Mouse (Mus musculus): ENCODE results near the gene Atf7ip.

Gene Atf7ip

DNA sequence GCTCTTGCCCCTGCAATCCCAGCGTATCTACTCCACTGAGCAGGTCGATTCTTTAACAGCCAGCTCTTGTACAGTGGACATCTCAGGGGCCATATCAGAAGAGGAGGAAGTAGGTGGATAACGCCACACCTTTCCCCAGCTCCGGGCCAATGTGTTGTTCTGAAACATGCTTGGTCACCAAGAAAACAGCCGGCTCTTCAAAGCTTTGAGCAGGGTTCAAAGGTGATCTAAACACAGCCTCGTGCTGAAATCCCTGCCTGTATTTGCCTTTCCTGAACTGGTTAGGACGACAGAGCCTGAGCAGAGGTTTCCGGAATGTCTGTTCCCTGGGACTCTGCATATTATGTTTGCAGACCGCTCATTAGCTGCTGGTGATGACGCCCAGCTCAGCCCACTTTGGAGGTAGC, 141.5 kb downstream of the Atf7ip start:
- no peak for DNase-seq (ENCODE audit: low spot score)

- no peak for DNase-seq (ENCODE audit: low spot score)
Measured at GRCm38 (mm10) chr6:136650664-136651063, 144.7 kb downstream of the Atf7ip start.

GRCm38 (mm10) chr6:136653331-136653730, 147.4 kb downstream of the Atf7ip start:
- DNase-seq (ENCODE audit: low spot score), result no peak

DNA sequence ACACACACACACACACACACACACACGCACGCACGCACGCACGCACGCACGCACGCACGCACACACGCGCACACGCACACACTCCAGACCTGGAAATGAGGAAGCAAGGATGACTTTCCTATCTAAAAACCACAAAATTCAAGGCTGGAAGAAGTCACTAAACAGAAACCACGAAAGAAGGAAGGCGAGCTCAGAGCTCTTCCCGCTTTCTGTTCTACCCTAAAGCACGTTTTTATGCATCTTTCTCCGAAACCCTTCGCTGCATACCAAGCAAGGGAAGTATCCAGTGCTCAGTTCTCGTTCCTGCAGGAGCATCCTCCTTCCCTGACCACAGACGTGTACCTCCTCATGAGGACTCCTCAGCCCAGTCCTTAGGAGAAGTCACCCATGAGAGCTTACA, 148.5 kb downstream of the Atf7ip start:
- DNase-seq (ENCODE audit: low spot score), result no peak

DNA sequence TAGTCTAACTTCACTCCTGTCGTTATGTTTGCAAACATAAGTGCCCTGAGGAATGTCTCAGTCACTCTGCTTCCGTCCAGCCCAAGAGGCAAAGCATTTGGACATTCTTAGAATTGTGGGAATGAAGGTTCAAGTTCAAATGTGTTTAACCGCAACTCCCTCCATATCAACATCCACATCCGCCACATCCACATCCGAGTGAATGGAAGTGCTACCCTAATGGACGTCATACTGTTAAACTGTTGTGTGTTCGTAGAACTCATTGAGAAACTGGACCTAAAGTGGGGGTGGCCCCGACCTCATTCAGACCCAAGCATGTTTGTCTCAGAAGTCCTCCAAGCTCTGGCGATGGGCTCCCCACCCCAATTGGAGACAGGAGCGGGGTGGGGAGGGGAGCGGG, 149.8 kb downstream of the Atf7ip start:
- DNase-seq (ENCODE audit: low spot score), result no peak

- DNase-seq (ENCODE audit: low spot score), result no peak
Measured at GRCm38 (mm10) chr6:136658303-136658702, 152.3 kb downstream of the Atf7ip start.

DNA sequence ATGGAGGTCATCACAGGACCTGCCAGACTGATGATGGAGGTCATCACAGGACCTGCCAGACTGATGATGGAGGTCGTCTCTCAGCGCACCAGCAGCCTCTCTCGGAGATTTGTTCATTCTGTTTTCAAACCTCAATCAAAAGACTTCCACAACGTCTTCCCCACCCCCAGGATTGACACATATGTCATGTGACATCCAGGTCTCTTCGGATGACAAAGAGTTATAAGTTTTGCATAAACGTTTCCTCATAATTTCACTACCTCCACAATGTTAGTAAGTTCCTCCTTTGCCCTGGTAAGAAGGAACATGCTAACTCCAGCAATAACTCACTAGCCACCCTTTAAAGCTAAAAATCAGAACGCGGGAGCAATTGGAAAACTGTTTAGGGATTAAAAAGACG, 153.3 kb downstream of the Atf7ip start:
- DNase-seq (ENCODE audit: low spot score), result no peak
